10 mouse cellular contexts compared by ENCODE assay signal in genomic region chr2:117217695-117218216, GRCm38 (mm10). TPM values are rescaled to one million over a fixed set of nuclear protein-coding genes. Genes with fewer than 3 reads are reported as not detected.
DNase-seq lines count a peak whose midpoint lies in the region; ATAC-seq and TF ChIP-seq lines count a peak whose summit lies in the region.
"Had no signal": no experiment of that assay in that cellular context is flagged by ENCODE, and none has a peak within 500 bp of the region (broad histone marks: within the 10 kb centered on the region; RNA-seq: fewer than 3 reads in every experiment).

No protein-coding gene starts in this region.

- peaks cover 16% of the 10 kb centered on the region for H3K4me1 ChIP-seq in hindbrain, embryonic 10.5 days (replicated peaks)
- H3K4me1 ChIP-seq in midbrain, embryonic 13.5 days (replicated peaks) = peaks cover 8% of the 10 kb centered on the region; the same call in 1 of the 2 replicates

- peak overlapping the region; percentile 20 for H3K4me2 ChIP-seq in midbrain, embryonic 13.5 days (replicated peaks)

- DNase-seq in embryo, embryonic 10.5 days (ENCODE audit: low spot score) = peak; percentile 52
- no peak for DNase-seq in embryo, embryonic 10 days (ENCODE audit: low spot score)
- DNase-seq in left cerebral cortex, postnatal 36 days (ENCODE audit: low spot score in 2 of 2) = peak; percentile 36 to 37
- no peak for DNase-seq in left cerebral cortex, adult 2 months (ENCODE audit: extremely low spot score in 1 of 2, low spot score in 2 of 2)
- peak; percentile 45 for DNase-seq in hindbrain, embryonic 10.5 days (ENCODE audit: low spot score)
- no peak for DNase-seq in urinary bladder, postnatal 14 days (ENCODE audit: low spot score)
- no peak for DNase-seq in urinary bladder, postnatal 36 days (ENCODE audit: low spot score in 2 of 2)
- DNase-seq: thymus, postnatal 4 days had no signal

- H3K36me3 ChIP-seq in hindbrain, embryonic 10.5 days = no peaks in the 10 kb centered on the region
- H3K36me3 ChIP-seq in midbrain, embryonic 13.5 days = no peaks in the 10 kb centered on the region

- no peaks in the 10 kb centered on the region for H3K27me3 ChIP-seq in hindbrain, embryonic 10.5 days (ENCODE audit: insufficient read depth, poor library complexity, severe bottlenecking)
- H3K27me3 ChIP-seq in midbrain, embryonic 13.5 days = no peaks in the 10 kb centered on the region; the same call in 1 of the 2 replicates

- no peaks in the 10 kb centered on the region for H3K9me3 ChIP-seq in hindbrain, embryonic 10.5 days
- H3K9me3 ChIP-seq in midbrain, embryonic 13.5 days = no peaks in the 10 kb centered on the region

- 7% methylated on average over 15 of the region's 15 CpGs for WGBS in hindbrain, embryonic 10.5 days
- WGBS in midbrain, embryonic 13.5 days = 6% methylated on average over 15 of the region's 15 CpGs

- intact Hi-C loops in left cerebral cortex, postnatal 36 days (cut with DNase I) = no loop called here
- intact Hi-C loops in left cerebral cortex, adult 2 months (cut with DNase I) = no loop called here

- TF ChIP-seq CTCF in left cerebral cortex, adult 2 months (IDR thresholded peaks at IDR 0.05) = no peak

- peak; percentile 69; the same call in 1 of the 2 replicates for ATAC-seq in midbrain, embryonic 13.5 days

- H3K27ac ChIP-seq in left cerebral cortex, adult 2 months = no peak overlapping the region
- peak overlapping the region; percentile 72 for H3K27ac ChIP-seq in hindbrain, embryonic 10.5 days
- no peak overlapping the region for H3K27ac ChIP-seq in midbrain, embryonic 13.5 days
- H3K27ac ChIP-seq: liver, embryonic 14.5 days had no signal

- H3K4me3 ChIP-seq in left cerebral cortex, adult 2 months = no peak overlapping the region
- H3K4me3 ChIP-seq in hindbrain, embryonic 10.5 days = peak overlapping the region; percentile 24
- no peak overlapping the region for H3K4me3 ChIP-seq in midbrain, embryonic 13.5 days (replicated peaks)

- no peak overlapping the region for H3K9ac ChIP-seq in midbrain, embryonic 13.5 days (replicated peaks)
- H3K9ac ChIP-seq: liver, embryonic 14.5 days had no signal

RNA-seq across cellular contexts. Expression of gene Fam98b, which starts 31.8 kb away (rescaled TPM):
- total RNA-seq in left cerebral cortex, postnatal 36 days (2021) = 10 to 100 TPM; 45.2 to 52.4 TPM
- 10 to 100 TPM; 53.6 to 54.5 TPM for total RNA-seq in left cerebral cortex, adult 2 months (2021)
- polyA plus RNA-seq in hindbrain, embryonic 10.5 days (2016; fragmentation: Nextera tagmentation; extraction: Ambion mirVana) = 15.9 and 19.9 TPM in 2 replicates
- 21.3 and 21.6 TPM in 2 replicates for polyA plus RNA-seq in midbrain, embryonic 13.5 days (2015; fragmentation: Nextera tagmentation; extraction: Ambion mirVana)

Comparison
In these comparisons a context has a peak if more than half of its experiments do, and no peak if none do; other contexts are left out.
1. DNase-seq: peak in embryo, embryonic 10.5 days (single experiment), left cerebral cortex, postnatal 36 days (2 of 2) and hindbrain, embryonic 10.5 days (single experiment); none in embryo, embryonic 10 days (single experiment), left cerebral cortex, adult 2 months (0 of 2), urinary bladder, postnatal 14 days (single experiment) and urinary bladder, postnatal 36 days (0 of 2).